Mouse (Mus musculus) heart, adult 2 months (tissue): ENCODE measurements around the gene Cxcr5.

Source experiments
- CTCF ChIP-seq: fragments of 200-600 bp; IDR thresholded peaks from 2 replicates; pipeline ENCODE4 v1.8.1; 2022; ENCODE audit warnings: antibody characterized with exemption, mild to moderate bottlenecking, moderate library complexity
- EP300 ChIP-seq: fragments of 200-500 bp; IDR thresholded peaks from 2 replicates; pipeline ENCODE4 v1.6.1; 2011; ENCODE audit warnings: low read depth, low read length, control low read depth; ENCODE audit not compliant: insufficient read depth
- POLR2A ChIP-seq: fragments of 200-500 bp; IDR thresholded peaks from 2 replicates; pipeline ENCODE4 v1.6.1; 2011; ENCODE audit warnings: mild to moderate bottlenecking, low read depth, low read length, control low read depth; ENCODE audit not compliant: insufficient read depth

GRCm38 (mm10) chr9:44518068-44518467, 43.6 kb downstream of the Cxcr5 start:
- no peak for TF ChIP-seq CTCF
- TF ChIP-seq EP300, result 0 out of 2 replicates have a peak, but pooled peaks have one; percentile 43
- TF ChIP-seq POLR2A, result no peak
